Mouse (Mus musculus) kidney, embryonic 14.5 days (tissue): ENCODE measurements around the gene Prss40. TPM values are rescaled to one million over a fixed set of nuclear protein-coding genes. Genes with fewer than 3 reads are reported as not detected.

ENCODE experiments used
- ATAC-seq: fragments of 200-750 bp; cut with Nextera tagmentation; 2 replicates; pipeline ENCODE4 v1.8.0; 2017; ENCODE audit warnings: moderate number of reproducible peaks, mild to moderate bottlenecking, moderate TSS enrichment, moderate library complexity; ENCODE audit not compliant: low FRiP score, low TSS enrichment
- H3K27ac ChIP-seq: fragments of 300-500 bp; sonication (generic); 2 replicates; pipeline ENCODE4 v1.5.1; 2014; ENCODE audit warnings: low read depth, mild to moderate bottlenecking, low read length, moderate library complexity, mixed read lengths
- H3K27me3 ChIP-seq: fragments of 300-500 bp; sonication (generic); 2 replicates; pipeline ENCODE4 v1.6.1; 2014; ENCODE audit warnings: mild to moderate bottlenecking, low read length; ENCODE audit not compliant: control insufficient read depth, insufficient read depth
- H3K36me3 ChIP-seq: fragments of 300-500 bp; sonication (generic); 2 replicates; pipeline ENCODE4 v1.6.1; 2014; ENCODE audit warnings: low read length, mixed read lengths; ENCODE audit not compliant: control insufficient read depth, insufficient read depth
- H3K4me1 ChIP-seq: fragments of 300-500 bp; sonication (generic); 2 replicates; pipeline ENCODE4 v1.6.1; 2014; ENCODE audit warnings: low read length, mixed read lengths; ENCODE audit not compliant: control insufficient read depth, insufficient read depth
- H3K4me2 ChIP-seq: fragments of 300-500 bp; sonication (generic); replicated peaks from 2 replicates; pipeline ENCODE4 v1.6.1; 2014; ENCODE audit warnings: low read depth, mild to moderate bottlenecking, low read length
- H3K4me3 ChIP-seq: fragments of 300-500 bp; sonication (generic); 2 replicates; pipeline ENCODE4 v1.5.1; 2014; ENCODE audit warnings: mild to moderate bottlenecking, low read length
- H3K9ac ChIP-seq: fragments of 300-500 bp; sonication (generic); 2 replicates; pipeline ENCODE4 v1.6.1; 2014; ENCODE audit warnings: low read depth, mild to moderate bottlenecking, low read length, moderate library complexity
- H3K9me3 ChIP-seq: fragments of 300-500 bp; sonication (generic); 2 replicates; pipeline ENCODE4 v1.6.1; 2016; ENCODE audit warnings: low read length; ENCODE audit not compliant: control insufficient read depth
- WGBS: fragments of 180-500 bp; shearing (Covaris S2); extraction: QIAGEN DNeasy Blood & Tissue Kit; methylation state at CpG from one replicate; pipeline ENCODE4 v1.1.7; 2014; 5-methylcytosine and 5-hydroxymethylcytosine counted together
- polyA plus RNA-seq: library from polyadenylated mRNA; unstranded; fragments of >200 nt; fragmentation: Nextera tagmentation; extraction: Ambion mirVana; gene quantifications from 2 replicates; pipeline ENCODE4 v1.2.1, GENCODE M21; 2014

Prss40 gene
- not detected in 2 replicates for polyA plus RNA-seq

DNA sequence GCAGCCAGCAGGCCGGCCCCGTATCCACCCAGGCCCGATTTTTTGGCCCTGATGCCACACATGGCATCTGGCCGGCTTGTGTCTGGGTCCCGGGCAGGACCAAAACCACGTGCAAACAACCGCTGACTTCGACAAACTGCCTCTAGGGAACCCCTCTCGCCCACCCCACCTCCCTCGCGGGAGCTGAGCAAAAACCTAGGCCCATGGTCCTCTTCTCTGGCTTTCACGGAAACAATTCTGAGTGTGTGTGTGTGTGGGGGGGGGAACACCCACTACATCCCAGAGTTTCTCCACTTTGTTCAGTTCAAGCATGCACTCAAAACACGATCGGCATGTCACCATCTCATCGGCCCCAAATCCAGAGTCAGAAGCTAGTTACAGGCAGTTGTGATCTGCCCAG lies at the start of gene Prss40:
TSS of gene Prss40 (minus strand) at position 101 of the 400 bp plus-strand sequence.
- H3K27ac ChIP-seq: no peak within 1 kb of the TSS
- ATAC-seq: no peak
- no peaks in the 10 kb centered on the region for H3K36me3 ChIP-seq
- H3K4me2 ChIP-seq: no peak within 1 kb of the TSS
- WGBS: 88% methylated on average over 15 of the region's 15 CpGs
- H3K9me3 ChIP-seq: no peaks in the 10 kb centered on the region
- H3K9ac ChIP-seq: no peak within 1 kb of the TSS
- no peak within 1 kb of the TSS for H3K4me3 ChIP-seq
- no peaks in the 10 kb centered on the region for H3K4me1 ChIP-seq
- H3K27me3 ChIP-seq: no peaks in the 10 kb centered on the region

DNA sequence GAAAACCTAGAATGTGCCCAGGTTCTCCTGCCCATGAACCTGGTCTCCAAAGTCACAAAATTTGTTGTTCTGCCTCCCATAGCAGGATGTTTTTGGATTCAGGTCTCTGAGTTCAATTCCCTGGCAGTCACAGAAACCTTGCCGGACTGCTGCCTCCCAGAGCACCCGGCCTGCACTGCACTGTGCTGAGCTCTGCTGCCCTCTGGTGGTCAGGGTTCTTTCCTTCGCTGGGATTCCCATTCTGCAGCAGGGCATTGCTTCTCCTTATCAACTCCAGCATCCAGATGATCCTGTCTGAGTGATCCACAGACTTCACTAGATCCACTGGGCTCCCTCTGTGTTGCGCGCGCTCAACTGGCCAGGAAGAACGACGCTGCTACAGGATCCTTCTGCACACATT lies 41.6 kb upstream of the Prss40 start:
- no peaks in the 10 kb centered on the region for H3K9me3 ChIP-seq
- 15% methylated on average over 8 of the region's 8 CpGs for WGBS
- no peaks in the 10 kb centered on the region for H3K27me3 ChIP-seq
- no peak overlapping the region for H3K27ac ChIP-seq
- no peak overlapping the region for H3K4me2 ChIP-seq
- ATAC-seq: peak; percentile 87
- H3K36me3 ChIP-seq: no peaks in the 10 kb centered on the region
- no peak overlapping the region for H3K9ac ChIP-seq
- H3K4me1 ChIP-seq: no peaks in the 10 kb centered on the region
- H3K4me3 ChIP-seq: no peak overlapping the region

DNA sequence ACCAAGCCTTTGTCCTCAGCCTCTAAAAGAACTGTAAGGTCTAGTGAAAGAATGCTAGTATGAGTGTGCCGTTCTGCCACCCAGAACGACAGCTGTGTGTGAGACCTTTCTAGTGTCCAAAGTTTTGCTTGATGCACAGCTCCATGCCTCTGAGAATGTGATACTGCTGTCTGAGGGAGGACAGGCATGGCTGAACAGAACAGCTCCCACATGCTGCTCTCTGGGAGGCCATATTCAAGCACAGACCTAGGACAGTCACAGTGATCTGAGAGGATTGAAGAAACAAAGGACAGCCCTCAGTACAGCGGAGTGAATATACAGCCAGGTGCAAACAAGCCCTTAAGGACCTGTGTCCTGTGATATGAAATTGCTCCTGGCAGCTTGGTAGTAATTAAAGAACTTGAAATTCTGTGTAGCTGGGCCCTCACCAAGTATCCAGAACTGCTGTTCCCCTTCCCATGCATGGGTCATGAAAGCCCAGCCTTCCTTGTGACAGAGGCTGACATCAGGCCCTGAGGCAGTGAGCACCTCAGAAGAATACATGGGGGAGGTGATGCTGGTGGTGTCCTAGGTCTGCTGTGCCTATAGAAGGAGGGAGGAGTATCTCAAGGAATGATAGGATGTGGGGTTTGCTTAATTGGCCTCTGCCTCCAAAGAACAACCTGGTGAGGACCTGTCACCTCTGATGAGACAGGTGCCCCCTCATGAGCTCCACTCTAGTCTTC lies 40.7 kb upstream of the Prss40 start:
- Histone ChIP-seq H3K4me2 (no peak overlapping the region), H3K36me3 (no peaks in the 10 kb centered on the region), H3K4me1 (no peaks in the 10 kb centered on the region), H3K4me3 (no peak overlapping the region), H3K27ac (no peak overlapping the region), H3K9me3 (no peaks in the 10 kb centered on the region), H3K9ac (no peak overlapping the region), H3K27me3 (no peaks in the 10 kb centered on the region)
- WGBS: 36% methylated on average over 3 of the region's 3 CpGs
- peak; percentile 93 for ATAC-seq

GRCm38 (mm10) chr1:34600000-34600399 lies 39.3 kb upstream of the Prss40 start:
- WGBS: 77% methylated on average over 15 of the region's 15 CpGs
- no peak for ATAC-seq
- H3K27ac ChIP-seq: no peak overlapping the region
- no peak overlapping the region for H3K9ac ChIP-seq
- H3K4me3 ChIP-seq: no peak overlapping the region
- H3K36me3 ChIP-seq: no peaks in the 10 kb centered on the region
- no peaks in the 10 kb centered on the region for H3K27me3 ChIP-seq
- H3K4me2 ChIP-seq: no peak overlapping the region
- H3K9me3 ChIP-seq: peaks cover 3% of the 10 kb centered on the region; the same call in 1 of the 2 replicates
- H3K4me1 ChIP-seq: no peaks in the 10 kb centered on the region

DNA sequence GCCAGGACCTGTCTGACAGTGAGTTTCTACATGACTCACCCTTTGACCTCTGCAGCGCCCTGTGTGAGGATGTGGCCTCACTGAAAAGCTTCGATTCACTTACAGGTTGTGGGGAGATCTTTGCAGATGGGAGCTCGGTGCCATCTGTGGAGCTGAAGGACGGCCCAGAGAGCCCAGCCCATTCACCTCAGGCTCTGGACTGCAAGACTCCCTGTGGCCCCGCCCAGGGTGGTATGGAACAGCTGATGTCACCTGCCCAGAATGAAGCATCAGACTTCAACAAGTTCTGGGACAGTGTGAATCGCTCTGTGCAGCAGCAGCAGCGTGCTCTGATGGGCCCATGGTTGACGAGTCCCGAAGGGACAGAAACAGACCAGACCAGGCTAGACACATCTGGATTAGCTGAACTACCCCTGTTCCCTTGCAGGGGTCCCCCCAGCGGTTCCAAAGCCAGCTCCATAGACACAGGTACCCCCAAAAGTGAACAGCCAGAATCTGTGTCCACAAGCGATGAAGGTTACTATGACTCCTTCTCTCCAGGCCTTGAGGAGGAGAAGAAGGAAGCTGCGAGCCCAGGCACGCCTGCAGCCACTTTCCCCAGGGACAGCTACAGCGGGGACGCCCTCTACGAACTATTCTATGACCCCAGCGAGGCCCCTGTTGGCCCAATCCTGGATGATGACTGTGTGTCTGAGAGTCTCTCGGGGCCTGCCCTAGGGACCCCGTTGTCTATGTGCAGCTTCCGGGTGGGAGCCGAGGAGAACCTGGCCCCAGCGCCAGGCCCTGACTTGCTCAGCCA lies 26.8 kb upstream of the Prss40 start:
- H3K36me3 ChIP-seq: no peaks in the 10 kb centered on the region
- WGBS: 84% methylated on average over 22 of the region's 22 CpGs
- H3K27me3 ChIP-seq: no peaks in the 10 kb centered on the region
- H3K27ac ChIP-seq: no peak overlapping the region
- H3K9me3 ChIP-seq: no peaks in the 10 kb centered on the region
- no peak for ATAC-seq
- H3K9ac ChIP-seq: no peak overlapping the region
- H3K4me2 ChIP-seq: no peak overlapping the region
- no peaks in the 10 kb centered on the region for H3K4me1 ChIP-seq
- no peak overlapping the region for H3K4me3 ChIP-seq

GRCm38 (mm10) chr1:34584736-34585135 lies 24.0 kb upstream of the Prss40 start:
- ATAC-seq: no peak
- Histone ChIP-seq H3K4me2 (no peak overlapping the region), H3K36me3 (no peaks in the 10 kb centered on the region), H3K27me3 (peaks cover 5% of the 10 kb centered on the region; the same call in 1 of the 2 replicates), H3K27ac (no peak overlapping the region), H3K4me3 (no peak overlapping the region), H3K9me3 (no peaks in the 10 kb centered on the region), H3K9ac (no peak overlapping the region), H3K4me1 (no peaks in the 10 kb centered on the region)
- 82% methylated on average over 4 of the region's 4 CpGs for WGBS

- ATAC-seq: no peak
- 32% methylated on average over 4 of the region's 4 CpGs for WGBS
- H3K27ac ChIP-seq: no peak overlapping the region
- no peak overlapping the region for H3K9ac ChIP-seq
- H3K36me3 ChIP-seq: no peaks in the 10 kb centered on the region
- H3K4me2 ChIP-seq: no peak overlapping the region
- H3K4me1 ChIP-seq: peaks cover 5% of the 10 kb centered on the region
- peaks cover 8% of the 10 kb centered on the region for H3K27me3 ChIP-seq
- H3K4me3 ChIP-seq: no peak overlapping the region
- H3K9me3 ChIP-seq: no peaks in the 10 kb centered on the region
Measured at GRCm38 (mm10) chr1:34583821-34584263, 23.1 kb upstream of the Prss40 start.

DNA sequence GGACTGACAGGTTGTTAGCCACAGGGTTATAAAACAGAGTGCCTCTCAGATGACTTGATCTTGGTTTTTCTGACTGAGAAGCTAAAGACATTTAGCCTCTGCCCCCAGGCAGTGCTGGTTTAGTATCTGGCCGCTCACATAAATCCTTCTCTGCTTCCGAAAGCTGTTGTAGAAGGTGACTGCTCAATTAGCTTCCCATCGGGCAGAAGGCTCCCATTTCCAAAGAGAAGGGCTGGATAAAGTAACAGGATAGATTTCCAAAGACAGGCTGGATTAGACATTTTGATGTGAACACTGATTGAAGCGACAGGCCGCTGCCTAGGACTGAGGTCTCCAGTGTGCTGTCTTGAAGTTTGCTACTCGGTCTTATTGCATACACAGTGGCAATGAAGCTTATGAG lies 21.5 kb upstream of the Prss40 start:
- Histone ChIP-seq H3K9ac (no peak overlapping the region), H3K27me3 (peaks cover 16% of the 10 kb centered on the region), H3K36me3 (no peaks in the 10 kb centered on the region), H3K4me1 (peaks cover 6% of the 10 kb centered on the region), H3K27ac (no peak overlapping the region), H3K4me2 (no peak overlapping the region), H3K9me3 (no peaks in the 10 kb centered on the region), H3K4me3 (no peak overlapping the region)
- 31% methylated on average over 6 of the region's 6 CpGs for WGBS
- ATAC-seq: no peak
